Mouse (Mus musculus): ENCODE measurements around the gene Nup93.

DNA sequence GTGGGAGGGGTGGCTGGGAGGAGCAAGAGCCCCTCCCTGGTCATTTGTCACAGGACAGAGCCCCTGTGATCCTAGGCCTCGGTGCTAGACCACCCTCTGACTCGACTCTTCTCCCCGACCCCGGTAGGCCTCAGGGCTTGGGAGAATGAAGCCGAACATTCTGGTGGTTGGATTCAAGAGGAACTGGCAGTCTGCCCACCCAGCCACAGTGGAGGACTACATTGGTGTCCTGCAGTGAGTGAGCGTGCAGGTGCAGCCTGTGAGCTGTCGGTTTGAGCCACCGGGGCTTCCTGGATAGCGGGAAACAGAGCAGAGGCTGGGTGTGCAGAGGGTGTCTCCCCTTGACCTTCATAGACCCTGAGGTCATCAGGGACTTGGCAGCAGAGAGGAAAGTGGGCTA, 134.1 kb downstream of the Nup93 start:
- no peak for TF ChIP-seq SMC3 (IDR thresholded peaks at IDR 0.05; ENCODE audit: low read depth, low read length)
- no peak for TF ChIP-seq CTCF (conservative IDR thresholded peaks at IDR 0.05 in 1 of 2, IDR thresholded peaks at IDR 0.05 in 1 of 2; ENCODE audit: low read depth in 2 of 2, low read length in 2 of 2)
- no peak for TF ChIP-seq MEF2A (IDR thresholded peaks at IDR 0.05; ENCODE audit: borderline replicate concordance, low read depth, low read length)
